Comparison of ENCODE assay signal across 26 mouse cellular contexts in genomic region chr17:69727325-69727724, GRCm38 (mm10).
"Had no signal": no experiment of that assay in that cellular context is flagged by ENCODE, and none has a peak within 500 bp of the region (broad histone marks: within the 10 kb centered on the region; RNA-seq: fewer than 3 reads in every experiment).

No protein-coding gene starts in this region.

- H3K27ac ChIP-seq: heart, adult 2 months; heart, embryonic 13.5 days; heart, embryonic 15.5 days; hindbrain, embryonic 10.5 days; hindbrain, embryonic 12.5 days; hindbrain, embryonic 14.5 days; intestine, embryonic 15.5 days; layer of hippocampus, adult 2 months; limb, embryonic 13.5 days; limb, embryonic 15.5 days; liver, embryonic 12.5 days; liver, embryonic 14.5 days had no signal

- H3K9me3 ChIP-seq: heart, embryonic 15.5 days; hindbrain, embryonic 10.5 days; hindbrain, embryonic 12.5 days; intestine, embryonic 15.5 days; limb, embryonic 13.5 days; limb, embryonic 15.5 days had no signal

- H3K9ac ChIP-seq: heart, embryonic 13.5 days; heart, embryonic 15.5 days; hindbrain, embryonic 12.5 days; hindbrain, embryonic 14.5 days; intestine, embryonic 15.5 days; limb, embryonic 13.5 days; limb, embryonic 15.5 days; liver, embryonic 12.5 days; liver, embryonic 14.5 days had no signal

- H3K4me1 ChIP-seq: heart, embryonic 13.5 days; heart, embryonic 15.5 days; hindbrain, embryonic 10.5 days; hindbrain, embryonic 12.5 days; intestine, embryonic 15.5 days; limb, embryonic 13.5 days; limb, embryonic 15.5 days; liver, embryonic 12.5 days had no signal

- ATAC-seq: hindbrain, embryonic 16.5 days; inflammation-experienced regulatory T-cells, adult 6 months; intestine, embryonic 15.5 days; intestine, postnatal 0 days; liver, embryonic 12.5 days had no signal

- DNase-seq: gastrocnemius, postnatal 14 days; gastrocnemius, postnatal 36 days; heart, adult 11 months; heart, adult 2 months; heart, postnatal 4 days; kidney, adult 18-20 months; kidney, adult 8-10 months; kidney, postnatal 10 days; kidney, postnatal 25 days; kidney, postnatal 4 days; left cerebral cortex, postnatal 4 days had no signal

- H3K4me2 ChIP-seq: heart, embryonic 11.5 days; heart, embryonic 13.5 days; heart, embryonic 15.5 days; hindbrain, embryonic 12.5 days; hindbrain, embryonic 14.5 days; intestine, embryonic 15.5 days; limb, embryonic 13.5 days; limb, embryonic 15.5 days; liver, embryonic 12.5 days had no signal

- H3K4me3 ChIP-seq: heart, adult 2 months; heart, embryonic 13.5 days; heart, embryonic 15.5 days; hindbrain, embryonic 10.5 days; hindbrain, embryonic 12.5 days; intestine, embryonic 15.5 days; layer of hippocampus, adult 2 months; limb, embryonic 13.5 days; limb, embryonic 15.5 days; liver, embryonic 12.5 days had no signal

- H3K27me3 ChIP-seq: heart, embryonic 13.5 days; heart, embryonic 15.5 days; hindbrain, embryonic 12.5 days; intestine, embryonic 15.5 days; limb, embryonic 13.5 days; limb, embryonic 15.5 days; liver, embryonic 12.5 days had no signal

- H3K36me3 ChIP-seq: heart, embryonic 13.5 days; heart, embryonic 15.5 days; hindbrain, embryonic 10.5 days; hindbrain, embryonic 12.5 days; intestine, embryonic 15.5 days; limb, embryonic 13.5 days; limb, embryonic 15.5 days; liver, embryonic 12.5 days had no signal
